In the genomic region with DNA sequence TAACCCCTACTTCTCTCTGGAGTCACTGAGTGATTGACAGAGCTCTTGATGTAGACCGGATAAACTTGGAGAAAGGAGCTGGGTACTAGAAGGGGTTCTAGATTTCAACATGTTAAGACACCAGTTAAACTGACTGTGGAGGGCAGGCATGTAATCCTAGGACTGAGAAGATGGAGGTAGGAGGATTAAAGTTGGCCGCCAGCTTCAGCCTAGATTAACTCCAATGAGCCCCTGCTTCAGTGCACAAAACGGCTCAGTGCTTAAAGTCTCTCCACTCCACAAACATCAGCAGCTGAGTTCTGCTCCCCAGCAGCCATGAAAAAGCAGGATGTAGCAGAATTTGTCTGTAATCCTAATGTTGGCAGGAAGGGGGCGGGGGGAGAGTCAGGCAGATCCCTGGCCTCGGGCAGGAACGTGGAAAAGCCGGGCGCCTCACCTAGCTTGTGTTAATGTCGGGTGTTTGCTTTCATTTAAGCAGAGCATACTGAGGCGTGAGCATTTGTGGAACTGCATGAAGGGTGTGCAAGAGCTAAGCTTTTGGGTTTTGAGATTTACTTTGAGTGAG, we compare ENCODE assay signal across 30 mouse cellular contexts. TPM values are rescaled to one million over a fixed set of nuclear protein-coding genes. Genes with fewer than 3 reads are reported as not detected.
DNase-seq lines count a peak whose midpoint lies in the region; ATAC-seq lines count a peak whose summit lies in the region.
"Had no signal": no experiment of that assay in that cellular context is flagged by ENCODE, and none has a peak within 500 bp of the region (broad histone marks: within the 10 kb centered on the region; RNA-seq: fewer than 3 reads in every experiment).

No protein-coding gene starts in this region.

- no peaks in the 10 kb centered on the region for H3K36me3 ChIP-seq in embryonic facial prominence, embryonic 12.5 days
- no peaks in the 10 kb centered on the region for H3K36me3 ChIP-seq in embryonic facial prominence, embryonic 10.5 days (replicated peaks)
- H3K36me3 ChIP-seq: embryonic facial prominence, embryonic 15.5 days; forebrain, embryonic 15.5 days; heart, embryonic 12.5 days; heart, embryonic 15.5 days; hindbrain, embryonic 15.5 days had no signal

- no peak overlapping the region for H3K4me3 ChIP-seq in embryonic facial prominence, embryonic 12.5 days
- H3K4me3 ChIP-seq in embryonic facial prominence, embryonic 10.5 days, result no peak overlapping the region
- H3K4me3 ChIP-seq: embryonic facial prominence, embryonic 15.5 days; forebrain, embryonic 15.5 days; gastrocnemius, adult 2 months; heart, embryonic 12.5 days; heart, embryonic 15.5 days; hindbrain, embryonic 15.5 days had no signal

- peaks cover 18% of the 10 kb centered on the region for H3K27me3 ChIP-seq in embryonic facial prominence, embryonic 12.5 days
- peaks cover 18% of the 10 kb centered on the region for H3K27me3 ChIP-seq in embryonic facial prominence, embryonic 10.5 days (replicated peaks; ENCODE audit: low read depth, poor library complexity, severe bottlenecking)

- no peaks in the 10 kb centered on the region for H3K9me3 ChIP-seq in embryonic facial prominence, embryonic 12.5 days
- H3K9me3 ChIP-seq in embryonic facial prominence, embryonic 10.5 days, result no peaks in the 10 kb centered on the region
- H3K9me3 ChIP-seq: embryonic facial prominence, embryonic 15.5 days; forebrain, embryonic 15.5 days; heart, embryonic 12.5 days; heart, embryonic 15.5 days; hindbrain, embryonic 15.5 days had no signal

- H3K4me2 ChIP-seq in embryonic facial prominence, embryonic 12.5 days (replicated peaks), result no peak overlapping the region
- H3K4me2 ChIP-seq: embryonic facial prominence, embryonic 15.5 days; forebrain, embryonic 15.5 days; heart, embryonic 12.5 days; heart, embryonic 15.5 days; hindbrain, embryonic 15.5 days had no signal

- H3K9ac ChIP-seq in embryonic facial prominence, embryonic 12.5 days, result no peak overlapping the region
- H3K9ac ChIP-seq: embryonic facial prominence, embryonic 15.5 days; forebrain, embryonic 15.5 days; heart, embryonic 12.5 days; heart, embryonic 15.5 days; hindbrain, embryonic 15.5 days had no signal

- ATAC-seq in embryonic facial prominence, embryonic 12.5 days (ENCODE audit: insufficient number of reproducible peaks, insufficient read depth, low FRiP score, low TSS enrichment), result no peak
- ATAC-seq: forebrain, embryonic 15.5 days; intestine, postnatal 0 days had no signal

- no peak for DNase-seq in embryonic facial prominence, embryonic 10.5 days (ENCODE audit: low spot score)
- peak; percentile 63 for DNase-seq in retina, adult 2 months (ENCODE audit: low read depth, low spot score)
- DNase-seq in retina, embryonic 14.5 days (ENCODE audit: low spot score), result no peak
- DNase-seq in ZHBTc4 (ENCODE audit: low read depth, low spot score), result peak; percentile 69
- peak; percentile 44 for DNase-seq in retina, postnatal 7 days (ENCODE audit: low read depth, low spot score)
- no peak for DNase-seq in thymus, adult 18-20 months
- no peak for DNase-seq in left cerebral cortex, postnatal 4 days
- DNase-seq: adrenal gland, adult 2 months; adrenal gland, postnatal 14 days; cerebellum, adult 11 months; cerebellum, adult 2 months; cerebellum, adult 9-11 months; cerebellum, postnatal 25 days; gastrocnemius, adult 2 months; gastrocnemius, postnatal 14 days; heart, postnatal 10 days; heart, postnatal 4 days had no signal

- 0 out of 2 replicates have a peak, but pooled peaks cover 4% of the 10 kb centered on the region for H3K4me1 ChIP-seq in embryonic facial prominence, embryonic 12.5 days
- H3K4me1 ChIP-seq in embryonic facial prominence, embryonic 10.5 days, result peaks cover 17% of the 10 kb centered on the region

- intact Hi-C loops in left cerebral cortex, postnatal 4 days (cut with DNase I), result no loop called here

- 0 out of 2 replicates have a peak overlapping the region, but pooled peaks have one; percentile 41 for H3K27ac ChIP-seq in embryonic facial prominence, embryonic 12.5 days
- H3K27ac ChIP-seq in embryonic facial prominence, embryonic 10.5 days (replicated peaks), result no peak overlapping the region
- H3K27ac ChIP-seq: embryonic facial prominence, embryonic 15.5 days; forebrain, embryonic 15.5 days; gastrocnemius, adult 2 months; heart, embryonic 15.5 days; hindbrain, embryonic 15.5 days had no signal

- 71% methylated on average over 10 of the region's 10 CpGs for WGBS in embryonic facial prominence, embryonic 12.5 days
- 75% methylated on average over 10 of the region's 10 CpGs for whole genome bisulfite sequencing in embryonic facial prominence, embryonic 10.5 days

RNA-seq across cellular contexts. Expression of gene Kcna7, which starts 3.9 kb away (rescaled TPM):
- 0.10 TPM in 1 of 2 replicates, not detected in the other for polyA plus RNA-seq in embryonic facial prominence, embryonic 12.5 days (2016; fragmentation: Nextera tagmentation; extraction: Ambion mirVana)
- polyA plus RNA-seq in embryonic facial prominence, embryonic 10.5 days (2016; fragmentation: Nextera tagmentation; extraction: Ambion mirVana), result 0.06 TPM in 1 of 2 replicates, not detected in the other
- under 1 TPM in 1 of 2 experiments, not detected in 1; 0.16 TPM for total RNA-seq in left cerebral cortex, postnatal 4 days (2021)
- total RNA-seq: adrenal gland, adult 2 months; adrenal gland, postnatal 14 days; common myeloid progenitor, adult 5-6 weeks had no signal
- polyA plus RNA-seq: adrenal gland, adult 2 months; cerebellum, adult 2 months; forebrain, embryonic 11.5 days; forebrain, embryonic 15.5 days; hindbrain, embryonic 11.5 days; hindbrain, embryonic 15.5 days; intestine, embryonic 14.5 days had no signal

RNA-seq across cellular contexts. Expression of gene Snrnp70, which starts 6.1 kb away (rescaled TPM):
- 323 and 338 TPM in 2 replicates for polyA plus RNA-seq in embryonic facial prominence, embryonic 12.5 days (2016; fragmentation: Nextera tagmentation; extraction: Ambion mirVana)
- 285 and 287 TPM in 2 replicates for polyA plus RNA-seq in embryonic facial prominence, embryonic 10.5 days (2016; fragmentation: Nextera tagmentation; extraction: Ambion mirVana)
- total RNA-seq in left cerebral cortex, postnatal 4 days (2021), result 100 to 1,000 TPM; 453 to 460 TPM

RNA-seq across cellular contexts. Expression of gene Ntf5, which starts 11.9 kb away (rescaled TPM):
- polyA plus RNA-seq in embryonic facial prominence, embryonic 12.5 days (2016; fragmentation: Nextera tagmentation; extraction: Ambion mirVana), result 5.2 and 5.6 TPM in 2 replicates
- polyA plus RNA-seq in embryonic facial prominence, embryonic 10.5 days (2016; fragmentation: Nextera tagmentation; extraction: Ambion mirVana), result 2.8 TPM in 2 replicates
- under 1 TPM in 1 of 2 experiments, not detected in 1; 0.30 TPM for total RNA-seq in left cerebral cortex, postnatal 4 days (2021)
- total RNA-seq: adrenal gland, adult 2 months; adrenal gland, postnatal 14 days; common myeloid progenitor, adult 5-6 weeks had no signal
- polyA plus RNA-seq: adrenal gland, adult 2 months; forebrain, embryonic 15.5 days had no signal

RNA-seq across cellular contexts. Expression of gene Lhb, which starts 19.0 kb away (rescaled TPM):
- 0.33 and 0.71 TPM in 2 replicates for polyA plus RNA-seq in embryonic facial prominence, embryonic 12.5 days (2016; fragmentation: Nextera tagmentation; extraction: Ambion mirVana)
- 0.24 and 0.70 TPM in 2 replicates for polyA plus RNA-seq in embryonic facial prominence, embryonic 10.5 days (2016; fragmentation: Nextera tagmentation; extraction: Ambion mirVana)
- not detected for total RNA-seq in left cerebral cortex, postnatal 4 days (2021)
- total RNA-seq: adrenal gland, adult 2 months; adrenal gland, postnatal 14 days; adrenal gland, postnatal 4 days; common myeloid progenitor, adult 5-6 weeks; gastrocnemius, postnatal 4 days; heart, postnatal 10 days; heart, postnatal 4 days had no signal
- polyA plus RNA-seq: adrenal gland, adult 2 months; forebrain, embryonic 11.5 days; heart, embryonic 12.5 days; heart, embryonic 15.5 days; hindbrain, embryonic 11.5 days; intestine, postnatal 0 days had no signal

RNA-seq across cellular contexts. Expression of gene Lin7b, which starts 31.2 kb away (rescaled TPM):
- 1.2 and 1.9 TPM in 2 replicates for polyA plus RNA-seq in embryonic facial prominence, embryonic 12.5 days (2016; fragmentation: Nextera tagmentation; extraction: Ambion mirVana)
- polyA plus RNA-seq in embryonic facial prominence, embryonic 10.5 days (2016; fragmentation: Nextera tagmentation; extraction: Ambion mirVana), result 0.24 and 1.2 TPM in 2 replicates
- total RNA-seq in left cerebral cortex, postnatal 4 days (2021), result 10 to 100 TPM; 60.4 to 68.3 TPM
- total RNA-seq: gastrocnemius, adult 2 months had no signal

Comparison
In these comparisons a context has a peak if more than half of its experiments do, and no peak if none do; other contexts are left out.
1. DNase-seq: peak in retina, adult 2 months (single experiment), ZHBTc4 (single experiment) and retina, postnatal 7 days (single experiment); none in embryonic facial prominence, embryonic 10.5 days (single experiment), retina, embryonic 14.5 days (single experiment), thymus, adult 18-20 months (0 of 2) and left cerebral cortex, postnatal 4 days (single experiment).